Mouse (Mus musculus) heart, embryonic 16.5 days (tissue): ENCODE measurements around the gene Ski. TPM values are rescaled to one million over a fixed set of nuclear protein-coding genes. Genes with fewer than 3 reads are reported as not detected.
A peak's percentile ranks its signal among the peaks of the same experiment; 100 is the strongest.

Experiments used
- ATAC-seq: fragments of 200-750 bp; cut with Nextera tagmentation; replicated peaks from 2 replicates; pipeline ENCODE4 v1.8.0; 2017; ENCODE audit warnings: moderate number of reproducible peaks; ENCODE audit not compliant: insufficient read depth, low FRiP score; ENCODE audit errors: extremely low read depth
- H3K27ac ChIP-seq: fragments of 300-500 bp; sonication (generic); 2 replicates; pipeline ENCODE4 v1.5.1; 2014; ENCODE audit warnings: mild to moderate bottlenecking, low read length, control low read depth, moderate library complexity
- H3K27me3 ChIP-seq: fragments of 300-500 bp; sonication (generic); 2 replicates; pipeline ENCODE4 v1.6.1; 2014; ENCODE audit warnings: low read length, mixed read lengths; ENCODE audit not compliant: control insufficient read depth, insufficient read depth
- H3K36me3 ChIP-seq: fragments of 300-500 bp; sonication (generic); 2 replicates; pipeline ENCODE4 v1.6.1; 2014; ENCODE audit not compliant: control insufficient read depth, insufficient read depth
- H3K4me1 ChIP-seq: fragments of 300-500 bp; sonication (generic); 2 replicates; pipeline ENCODE4 v1.6.1; 2014; ENCODE audit warnings: low read length, mixed read lengths; ENCODE audit not compliant: control insufficient read depth, insufficient read depth
- H3K4me2 ChIP-seq: fragments of 300-500 bp; sonication (generic); 2 replicates; pipeline ENCODE4 v1.6.1; 2014; ENCODE audit warnings: low read depth, mild to moderate bottlenecking, control low read depth, low read length
- H3K4me3 ChIP-seq: fragments of 300-500 bp; sonication (generic); 2 replicates; pipeline ENCODE4 v1.5.1; 2014; ENCODE audit warnings: mild to moderate bottlenecking, control low read depth, low read length
- H3K9ac ChIP-seq: fragments of 300-500 bp; sonication (generic); 2 replicates; pipeline ENCODE4 v1.6.1; 2014; ENCODE audit warnings: low read length, control low read depth
- H3K9me3 ChIP-seq: fragments of 300-500 bp; sonication (generic); replicated peaks from 2 replicates; pipeline ENCODE4 v1.6.1; 2016; ENCODE audit warnings: low read length; ENCODE audit not compliant: control insufficient read depth
- WGBS: fragments of 180-500 bp; shearing (Covaris S2); extraction: QIAGEN DNeasy Blood & Tissue Kit; methylation state at CpG from one replicate; pipeline ENCODE4 v1.1.7; 2014; 5-methylcytosine and 5-hydroxymethylcytosine counted together
- polyA plus RNA-seq: library from polyadenylated mRNA; unstranded; fragments of >200 nt; fragmentation: Nextera tagmentation; extraction: Ambion mirVana; gene quantifications from 2 replicates; pipeline ENCODE4 v1.2.1, GENCODE M21; 2015

The Ski gene
- polyA plus RNA-seq, 1 experiment from 2014 or later: 12.3 TPM

- H3K4me1 ChIP-seq: peaks cover 33% of the 10 kb centered on the region
- no peak for ATAC-seq
- no peak overlapping the region for H3K4me2 ChIP-seq
- 74% methylated on average over 6 of the region's 6 CpGs for WGBS
- no peaks in the 10 kb centered on the region for H3K9me3 ChIP-seq
- H3K4me3 ChIP-seq: no peak overlapping the region
- H3K27me3 ChIP-seq: no peaks in the 10 kb centered on the region
- no peaks in the 10 kb centered on the region for H3K36me3 ChIP-seq
- H3K27ac ChIP-seq: no peak overlapping the region
- H3K9ac ChIP-seq: no peak overlapping the region
Observed at GRCm38 (mm10) chr4:155121222-155121621, 101.2 kb downstream of the Ski start.

- Histone ChIP-seq H3K27ac (no peak overlapping the region), H3K9ac (no peak overlapping the region), H3K4me2 (no peak overlapping the region), H3K4me1 (peaks cover 29% of the 10 kb centered on the region), H3K36me3 (no peaks in the 10 kb centered on the region), H3K27me3 (no peaks in the 10 kb centered on the region), H3K4me3 (no peak overlapping the region), H3K9me3 (no peaks in the 10 kb centered on the region)
- 59% methylated on average over 5 of the region's 5 CpGs for WGBS
- no peak for ATAC-seq
Observed at GRCm38 (mm10) chr4:155120583-155120982, 101.8 kb downstream of the Ski start.

GRCm38 (mm10) chr4:155120038-155120437 lies 102.4 kb downstream of the Ski start:
- no peaks in the 10 kb centered on the region for H3K9me3 ChIP-seq
- no peaks in the 10 kb centered on the region for H3K36me3 ChIP-seq
- no peaks in the 10 kb centered on the region for H3K27me3 ChIP-seq
- 84% methylated on average over 7 of the region's 7 CpGs for WGBS
- H3K4me2 ChIP-seq: no peak overlapping the region
- no peak overlapping the region for H3K4me3 ChIP-seq
- H3K4me1 ChIP-seq: peaks cover 23% of the 10 kb centered on the region
- no peak overlapping the region for H3K9ac ChIP-seq
- ATAC-seq: no peak
- no peak overlapping the region for H3K27ac ChIP-seq

- H3K27ac ChIP-seq: no peak overlapping the region
- 90% methylated on average over 10 of the region's 10 CpGs for WGBS
- H3K27me3 ChIP-seq: no peaks in the 10 kb centered on the region
- H3K4me1 ChIP-seq: peaks cover 25% of the 10 kb centered on the region
- H3K4me2 ChIP-seq: no peak overlapping the region
- H3K4me3 ChIP-seq: no peak overlapping the region
- H3K36me3 ChIP-seq: no peaks in the 10 kb centered on the region
- ATAC-seq: no peak
- no peak overlapping the region for H3K9ac ChIP-seq
- H3K9me3 ChIP-seq: no peaks in the 10 kb centered on the region
Observed at GRCm38 (mm10) chr4:155118278-155118677, 104.1 kb downstream of the Ski start.

GRCm38 (mm10) chr4:155117396-155117978 lies 104.9 kb downstream of the Ski start:
- Histone ChIP-seq H3K4me1 (peaks cover 18% of the 10 kb centered on the region), H3K4me3 (no peak overlapping the region), H3K9ac (no peak overlapping the region), H3K9me3 (no peaks in the 10 kb centered on the region), H3K4me2 (no peak overlapping the region), H3K27me3 (no peaks in the 10 kb centered on the region), H3K36me3 (no peaks in the 10 kb centered on the region), H3K27ac (no peak overlapping the region)
- ATAC-seq: no peak
- 68% methylated on average over 6 of the region's 6 CpGs for WGBS

GRCm38 (mm10) chr4:155116607-155117006 lies 105.8 kb downstream of the Ski start:
- H3K9me3 ChIP-seq: no peaks in the 10 kb centered on the region
- no peak overlapping the region for H3K9ac ChIP-seq
- H3K4me1 ChIP-seq: peaks cover 13% of the 10 kb centered on the region
- no peak overlapping the region for H3K27ac ChIP-seq
- H3K36me3 ChIP-seq: no peaks in the 10 kb centered on the region
- H3K27me3 ChIP-seq: no peaks in the 10 kb centered on the region
- ATAC-seq: no peak
- H3K4me3 ChIP-seq: no peak overlapping the region
- no peak overlapping the region for H3K4me2 ChIP-seq
- WGBS: 73% methylated on average over 4 of the region's 4 CpGs

GRCm38 (mm10) chr4:155113766-155114410 lies 108.5 kb downstream of the Ski start:
- 67% methylated on average over 8 of the region's 8 CpGs for WGBS
- no peaks in the 10 kb centered on the region for H3K9me3 ChIP-seq
- 0 out of 2 replicates have a peak overlapping the region, but pooled peaks have one; percentile 11 for H3K9ac ChIP-seq
- ATAC-seq: no peak; the same call in 1 of the 2 replicates
- no peaks in the 10 kb centered on the region for H3K27me3 ChIP-seq
- no peak overlapping the region for H3K4me3 ChIP-seq
- no peaks in the 10 kb centered on the region for H3K36me3 ChIP-seq
- 0 out of 2 replicates have a peak overlapping the region, but pooled peaks have one; percentile 15 for H3K27ac ChIP-seq
- H3K4me2 ChIP-seq: no peak overlapping the region
- H3K4me1 ChIP-seq: peaks cover 10% of the 10 kb centered on the region

GRCm38 (mm10) chr4:155109471-155109870 lies 112.9 kb downstream of the Ski start:
- no peak for ATAC-seq
- no peak overlapping the region for H3K4me3 ChIP-seq
- peaks cover 10% of the 10 kb centered on the region for H3K4me1 ChIP-seq
- H3K36me3 ChIP-seq: no peaks in the 10 kb centered on the region
- no peak overlapping the region for H3K4me2 ChIP-seq
- no peaks in the 10 kb centered on the region for H3K27me3 ChIP-seq
- no peak overlapping the region for H3K9ac ChIP-seq
- H3K9me3 ChIP-seq: no peaks in the 10 kb centered on the region
- 0 out of 2 replicates have a peak overlapping the region, but pooled peaks have one; percentile 8 for H3K27ac ChIP-seq
- 60% methylated on average over 5 of the region's 5 CpGs for WGBS

- WGBS: 68% methylated on average over 4 of the region's 4 CpGs
- Histone ChIP-seq H3K9me3 (no peaks in the 10 kb centered on the region), H3K4me2 (no peak overlapping the region), H3K27me3 (no peaks in the 10 kb centered on the region), H3K36me3 (no peaks in the 10 kb centered on the region), H3K4me3 (no peak overlapping the region), H3K4me1 (no peaks in the 10 kb centered on the region), H3K9ac (no peak overlapping the region), H3K27ac (no peak overlapping the region)
- no peak for ATAC-seq
Observed at GRCm38 (mm10) chr4:155107886-155108285, 114.5 kb downstream of the Ski start.
